Comparison of ENCODE assay signal across 12 mouse cellular contexts in genomic region chr19:23898501-23898900, GRCm38 (mm10).
DNase-seq lines count a peak whose midpoint lies in the region; ATAC-seq and TF ChIP-seq lines count a peak whose summit lies in the region.
"Had no signal": no experiment of that assay in that cellular context is flagged by ENCODE, and none has a peak within 500 bp of the region (broad histone marks: within the 10 kb centered on the region; RNA-seq: fewer than 3 reads in every experiment).

No protein-coding gene starts in this region.

- H3K4me2 ChIP-seq in hindbrain, embryonic 13.5 days = no peak overlapping the region
- H3K4me2 ChIP-seq in forebrain, postnatal 0 days (ENCODE audit: low read depth) = no peak overlapping the region
- H3K4me2 ChIP-seq in neural tube, embryonic 13.5 days = no peak overlapping the region
- H3K4me2 ChIP-seq: limb, embryonic 12.5 days had no signal

- ATAC-seq in hindbrain, embryonic 13.5 days (ENCODE audit: low FRiP score) = 0 out of 2 replicates have a peak, but pooled peaks have one; percentile 22
- peak; percentile 65 for ATAC-seq in forebrain, postnatal 0 days
- ATAC-seq in neural tube, embryonic 13.5 days (ENCODE audit: low read depth) = peak; percentile 25; the same call in 1 of the 2 replicates
- no peak for ATAC-seq in erythroid progenitor cell, adult 5-6 weeks (replicated peaks; ENCODE audit: low FRiP score, poor library complexity, severe bottlenecking)
- ATAC-seq: liver, postnatal 0 days had no signal

- WGBS in hindbrain, embryonic 13.5 days = 33% methylated on average over 11 of the region's 11 CpGs
- 51% methylated on average over 11 of the region's 11 CpGs for WGBS in hindbrain, embryonic 10.5 days
- 39% methylated on average over 11 of the region's 11 CpGs for WGBS in forebrain, postnatal 0 days
- WGBS in neural tube, embryonic 13.5 days = 19% methylated on average over 11 of the region's 11 CpGs
- WGBS in lung, adult 2 months = 59% methylated on average over 11 of the region's 11 CpGs

- no peaks in the 10 kb centered on the region for H3K9me3 ChIP-seq in hindbrain, embryonic 13.5 days
- 0 out of 2 replicates have a peak, but pooled peaks cover 3% of the 10 kb centered on the region for H3K9me3 ChIP-seq in hindbrain, embryonic 10.5 days
- no peaks in the 10 kb centered on the region for H3K9me3 ChIP-seq in forebrain, postnatal 0 days (ENCODE audit: low read length)
- no peaks in the 10 kb centered on the region for H3K9me3 ChIP-seq in neural tube, embryonic 13.5 days
- H3K9me3 ChIP-seq: limb, embryonic 12.5 days had no signal

- no peak for DNase-seq in hindbrain, embryonic 10.5 days (ENCODE audit: low spot score)
- peak; percentile 31 for DNase-seq in WW6 (ENCODE audit: low read depth, low spot score)
- DNase-seq in forebrain, postnatal 0 days = peak; percentile 46
- DNase-seq in lung, adult 2 months = no peak
- DNase-seq in layer of hippocampus, adult 9-11 months = no peak
- DNase-seq: heart, adult 11 months; kidney, adult 11 months; liver, postnatal 0 days had no signal

- peaks cover 11% of the 10 kb centered on the region for H3K27me3 ChIP-seq in hindbrain, embryonic 13.5 days
- H3K27me3 ChIP-seq in hindbrain, embryonic 10.5 days (ENCODE audit: insufficient read depth, poor library complexity, severe bottlenecking) = peaks cover 57% of the 10 kb centered on the region
- H3K27me3 ChIP-seq in forebrain, postnatal 0 days (ENCODE audit: insufficient read depth, low read length) = no peaks in the 10 kb centered on the region
- peaks cover 11% of the 10 kb centered on the region for H3K27me3 ChIP-seq in neural tube, embryonic 13.5 days

- peak; percentile 46 for TF ChIP-seq CTCF in forebrain, postnatal 0 days (IDR thresholded peaks at IDR 0.05; ENCODE audit: low read depth)
- TF ChIP-seq CTCF in lung, adult 2 months (IDR thresholded peaks at IDR 0.05; ENCODE audit: insufficient read depth, low read length) = no peak

- no peak for TF ChIP-seq POLR2A in lung, adult 2 months (IDR thresholded peaks at IDR 0.05; ENCODE audit: borderline replicate concordance, extremely low read depth, low read depth, low read length)

- H3K4me3 ChIP-seq in hindbrain, embryonic 13.5 days = no peak overlapping the region
- no peak overlapping the region for H3K4me3 ChIP-seq in hindbrain, embryonic 10.5 days
- H3K4me3 ChIP-seq in forebrain, postnatal 0 days (ENCODE audit: low read depth, low read length) = no peak overlapping the region
- no peak overlapping the region for H3K4me3 ChIP-seq in neural tube, embryonic 13.5 days
- no peak overlapping the region for H3K4me3 ChIP-seq in lung, adult 2 months (replicated peaks; ENCODE audit: extremely low read depth, low read depth, low read length)
- H3K4me3 ChIP-seq: limb, embryonic 12.5 days had no signal

- no peak overlapping the region for H3K9ac ChIP-seq in hindbrain, embryonic 13.5 days
- H3K9ac ChIP-seq in forebrain, postnatal 0 days = no peak overlapping the region
- H3K9ac ChIP-seq in neural tube, embryonic 13.5 days = no peak overlapping the region
- H3K9ac ChIP-seq: limb, embryonic 12.5 days; liver, postnatal 0 days had no signal

- H3K4me1 ChIP-seq in hindbrain, embryonic 13.5 days (replicated peaks) = peaks cover 27% of the 10 kb centered on the region
- peaks cover 10% of the 10 kb centered on the region for H3K4me1 ChIP-seq in hindbrain, embryonic 10.5 days (replicated peaks)
- H3K4me1 ChIP-seq in forebrain, postnatal 0 days (ENCODE audit: insufficient read depth) = no peaks in the 10 kb centered on the region
- peaks cover 42% of the 10 kb centered on the region for H3K4me1 ChIP-seq in neural tube, embryonic 13.5 days (replicated peaks)
- no peaks in the 10 kb centered on the region for H3K4me1 ChIP-seq in lung, adult 2 months (ENCODE audit: control insufficient read depth, insufficient read depth, low read length)
- H3K4me1 ChIP-seq: limb, embryonic 12.5 days had no signal

- peaks cover 5% of the 10 kb centered on the region for H3K36me3 ChIP-seq in hindbrain, embryonic 13.5 days
- no peaks in the 10 kb centered on the region for H3K36me3 ChIP-seq in hindbrain, embryonic 10.5 days
- H3K36me3 ChIP-seq in forebrain, postnatal 0 days (ENCODE audit: insufficient read depth) = no peaks in the 10 kb centered on the region; the same call in 1 of the 2 replicates
- H3K36me3 ChIP-seq in neural tube, embryonic 13.5 days = peaks cover 8% of the 10 kb centered on the region; the same call in 1 of the 2 replicates
- H3K36me3 ChIP-seq: limb, embryonic 12.5 days had no signal

- no peak overlapping the region for H3K27ac ChIP-seq in hindbrain, embryonic 13.5 days
- H3K27ac ChIP-seq in hindbrain, embryonic 10.5 days = no peak overlapping the region
- H3K27ac ChIP-seq in forebrain, postnatal 0 days (ENCODE audit: low read depth, low read length) = no peak overlapping the region
- no peak overlapping the region for H3K27ac ChIP-seq in neural tube, embryonic 13.5 days (replicated peaks)
- H3K27ac ChIP-seq: limb, embryonic 12.5 days had no signal

Comparison
In these comparisons a context has a peak if more than half of its experiments do, and no peak if none do; other contexts are left out.
1. DNase-seq: peak in WW6 (single experiment) and forebrain, postnatal 0 days (single experiment); none in hindbrain, embryonic 10.5 days (single experiment), lung, adult 2 months (single experiment) and layer of hippocampus, adult 9-11 months (single experiment).